Mouse (Mus musculus) adrenal gland, adult (tissue): ENCODE data around the gene Tmem239.
"Not testable (repeated sequence)": the region's sequence is repeated elsewhere in the genome, so short reads cannot be mapped to it uniquely, and the experiment has no call there.

Source experiments
- DNase-seq, 2 experiments: peaks; one replicate each; pipeline ENCODE4 v3.0.0; 2022 to 2023; ENCODE audit warnings: low spot score in 1 of 2; ENCODE audit not compliant: inconsistent age in 2 of 2

Gene Tmem239

GRCm38 (mm10) chr2:130406178-130406577 is at the start of gene Tmem239:
Tmem239 (plus strand) TSS chr2:130406478.
- DNase-seq: no peak

GRCm38 (mm10) chr2:130357551-130357950 is 48.7 kb upstream of the Tmem239 start:
- no peak for DNase-seq

GRCm38 (mm10) chr2:130358852-130359251 is 47.4 kb upstream of the Tmem239 start:
- no peak for DNase-seq

- peak; percentile 50 to 84 for DNase-seq
Measured at GRCm38 (mm10) chr2:130362511-130363026, 43.7 kb upstream of the Tmem239 start.

- no peak for DNase-seq
Measured at GRCm38 (mm10) chr2:130365211-130366094, 40.8 kb upstream of the Tmem239 start.

GRCm38 (mm10) chr2:130367386-130367785 is 38.9 kb upstream of the Tmem239 start:
- DNase-seq: no peak

- not testable (repeated sequence) for DNase-seq
Measured at GRCm38 (mm10) chr2:130373026-130373425, 33.3 kb upstream of the Tmem239 start.

GRCm38 (mm10) chr2:130374951-130375350 is 31.3 kb upstream of the Tmem239 start:
- DNase-seq: no peak

GRCm38 (mm10) chr2:130383205-130383604 is 23.1 kb upstream of the Tmem239 start:
- DNase-seq: no peak

GRCm38 (mm10) chr2:130383895-130384294 is 22.4 kb upstream of the Tmem239 start:
- no peak for DNase-seq

- no peak for DNase-seq
Measured at GRCm38 (mm10) chr2:130386212-130386611, 20.1 kb upstream of the Tmem239 start.

GRCm38 (mm10) chr2:130388796-130389195 is 17.5 kb upstream of the Tmem239 start:
- DNase-seq: peak in 1 of 2 experiments; percentile 60

GRCm38 (mm10) chr2:130390993-130391625 is 15.2 kb upstream of the Tmem239 start:
- no peak for DNase-seq

- DNase-seq: no peak
Measured at GRCm38 (mm10) chr2:130392836-130393235, 13.4 kb upstream of the Tmem239 start.

GRCm38 (mm10) chr2:130395696-130396095 is 10.6 kb upstream of the Tmem239 start:
- no peak for DNase-seq

- peak in 1 of 2 experiments; percentile 56 for DNase-seq
Measured at GRCm38 (mm10) chr2:130397186-130397985, 8.9 kb upstream of the Tmem239 start, which contains the start of gene Cpxm1. Cpxm1 (minus strand) TSS chr2:130397574.

GRCm38 (mm10) chr2:130398091-130398490 is 8.2 kb upstream of the Tmem239 start:
- peak in 1 of 2 experiments; percentile 28 for DNase-seq

GRCm38 (mm10) chr2:130400046-130400445 is 6.2 kb upstream of the Tmem239 start:
- DNase-seq: no peak

- peak in 1 of 2 experiments; percentile 66 for DNase-seq
Measured at GRCm38 (mm10) chr2:130401891-130402290, 4.4 kb upstream of the Tmem239 start.

- peak in 1 of 2 experiments; percentile 37 for DNase-seq
Measured at GRCm38 (mm10) chr2:130404939-130405338, 1.3 kb upstream of the Tmem239 start, which contains the start of the genes Gm28372 and 1700020A23Rik. Gm28372 (plus strand) TSS chr2:130405239. 1700020A23Rik (plus strand) TSS chr2:130405259.

GRCm38 (mm10) chr2:130408194-130408593 is 1.9 kb downstream of the Tmem239 start:
- peak in 1 of 2 experiments; percentile 21 for DNase-seq
